Mouse (Mus musculus): ENCODE results near the gene Fgfrl1. TPM values are rescaled to one million over a fixed set of nuclear protein-coding genes. Genes with fewer than 3 reads are reported as not detected.

The Fgfrl1 gene
- polyA plus RNA-seq, 1 experiment from 2014 or later, result 21.2 TPM

- Histone ChIP-seq H3K27ac (replicated peaks) (no peak within 1 kb of the TSS), H3K4me3 (ENCODE audit: low read depth, low read length) (no peak within 1 kb of the TSS), H3K27me3 (ENCODE audit: control insufficient read depth, insufficient read depth, low read length) (no peaks in the 10 kb centered on the region), H3K4me1 (replicated peaks; ENCODE audit: control insufficient read depth, insufficient read depth) (peaks cover 8% of the 10 kb centered on the region; the same call in 1 of the 2 replicates), H3K9ac (ENCODE audit: low read length) (no peak within 1 kb of the TSS), H3K36me3 (ENCODE audit: control insufficient read depth, insufficient read depth, low read length) (peaks cover 7% of the 10 kb centered on the region; the same call in 1 of the 2 replicates), H3K9me3 (ENCODE audit: control insufficient read depth, low read length) (no peaks in the 10 kb centered on the region), H3K4me2 (replicated peaks; ENCODE audit: low read depth) (no peak within 1 kb of the TSS)
- 58% methylated on average over 9 of the region's 9 CpGs for WGBS
- DNase-seq (ENCODE audit: low spot score), result no peak
- TF ChIP-seq EP300 (optimal IDR thresholded peaks at IDR 0.05) (no peak), CTCF (IDR thresholded peaks at IDR 0.05; ENCODE audit: low read depth) (no peak)
- no peak for ATAC-seq (ENCODE audit: low FRiP score, low TSS enrichment)
Observed at GRCm38 (mm10) chr5:108675251-108675816, 16.8 kb upstream of the Fgfrl1 start, which contains the start of gene Slc26a1. Gene Slc26a1, minus strand, starts transcription at chr5:108675569.

DNA sequence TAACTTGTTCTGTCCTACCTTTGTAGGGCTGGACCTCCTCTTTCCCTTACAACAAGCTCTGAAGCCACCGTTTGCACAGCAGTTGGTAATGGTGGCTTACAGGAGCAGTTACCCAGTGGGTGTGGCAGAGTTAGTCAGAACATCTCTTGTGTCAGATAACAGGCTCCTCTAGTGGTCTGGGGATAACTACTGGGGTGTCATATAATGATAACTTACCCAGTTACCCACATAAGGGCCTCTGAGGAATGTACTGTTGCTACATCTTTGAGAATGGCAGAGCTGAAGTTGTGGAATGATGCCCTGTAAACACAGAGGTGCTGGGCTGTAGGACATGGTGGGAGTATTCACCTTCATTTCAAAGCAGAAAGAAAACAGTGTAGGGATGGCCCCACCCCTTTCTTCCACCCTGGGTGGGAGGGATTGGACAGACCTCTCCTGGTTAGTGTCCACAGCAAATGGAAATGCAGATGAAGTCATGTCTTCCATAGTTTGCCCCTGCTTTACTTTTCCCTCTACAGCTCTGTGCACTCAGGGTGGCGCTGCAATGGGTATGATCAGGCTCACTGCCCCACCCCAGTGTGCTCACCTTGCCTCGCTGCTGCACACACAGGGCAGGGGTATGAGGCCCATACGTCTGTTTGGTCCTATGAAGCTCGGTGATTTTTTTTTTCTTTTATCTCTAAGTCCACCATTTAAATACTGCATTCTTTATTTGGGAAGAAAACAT, 15.2 kb upstream of the Fgfrl1 start:
- DNase-seq (ENCODE audit: low spot score) (peak; percentile 35), ATAC-seq (ENCODE audit: low FRiP score, low TSS enrichment) (peak; percentile 44)
- Histone ChIP-seq H3K27me3 (ENCODE audit: control insufficient read depth, insufficient read depth, low read length) (no peaks in the 10 kb centered on the region), H3K4me3 (ENCODE audit: low read depth, low read length) (peak overlapping the region; percentile 34), H3K4me1 (replicated peaks; ENCODE audit: control insufficient read depth, insufficient read depth) (peaks cover 8% of the 10 kb centered on the region; the same call in 1 of the 2 replicates), H3K27ac (replicated peaks) (peak overlapping the region; percentile 67), H3K36me3 (ENCODE audit: control insufficient read depth, insufficient read depth, low read length) (peaks cover 2% of the 10 kb centered on the region; the same call in 1 of the 2 replicates), H3K9me3 (ENCODE audit: control insufficient read depth, low read length) (no peaks in the 10 kb centered on the region), H3K9ac (ENCODE audit: low read length) (peak overlapping the region; percentile 53; the same call in 1 of the 2 replicates), H3K4me2 (replicated peaks; ENCODE audit: low read depth) (peak overlapping the region; percentile 63)
- 15% methylated on average over 5 of the region's 5 CpGs for WGBS
- TF ChIP-seq EP300 (optimal IDR thresholded peaks at IDR 0.05) (no peak), CTCF (IDR thresholded peaks at IDR 0.05; ENCODE audit: low read depth) (peak; percentile 45)

- no peaks in the 10 kb centered on the region for H3K36me3 ChIP-seq (ENCODE audit: control insufficient read depth, insufficient read depth, low read length)
- H3K4me2 ChIP-seq (replicated peaks; ENCODE audit: low read depth), result peak overlapping the region; percentile 63
- peak overlapping the region; percentile 34 for H3K4me3 ChIP-seq (ENCODE audit: low read depth, low read length)
- H3K4me1 ChIP-seq (replicated peaks; ENCODE audit: control insufficient read depth, insufficient read depth), result peaks cover 8% of the 10 kb centered on the region; the same call in 1 of the 2 replicates
- peak; percentile 69 for ATAC-seq (ENCODE audit: low FRiP score, low TSS enrichment)
- WGBS, result 5% methylated on average over 25 of the region's 25 CpGs
- peak overlapping the region; percentile 67 for H3K27ac ChIP-seq (replicated peaks)
- no peaks in the 10 kb centered on the region for H3K9me3 ChIP-seq (ENCODE audit: control insufficient read depth, low read length)
- DNase-seq (ENCODE audit: low spot score), result peak; percentile 73
- TF ChIP-seq CTCF (IDR thresholded peaks at IDR 0.05; ENCODE audit: low read depth) (peak; percentile 25), EP300 (optimal IDR thresholded peaks at IDR 0.05) (no peak)
- H3K9ac ChIP-seq (ENCODE audit: low read length), result peak overlapping the region; percentile 53
- no peaks in the 10 kb centered on the region for H3K27me3 ChIP-seq (ENCODE audit: control insufficient read depth, insufficient read depth, low read length)
Observed at GRCm38 (mm10) chr5:108677605-108678295, 14.4 kb upstream of the Fgfrl1 start.

- peaks cover 8% of the 10 kb centered on the region; the same call in 1 of the 2 replicates for H3K4me1 ChIP-seq (replicated peaks; ENCODE audit: control insufficient read depth, insufficient read depth)
- no peaks in the 10 kb centered on the region for H3K27me3 ChIP-seq (ENCODE audit: control insufficient read depth, insufficient read depth, low read length)
- H3K36me3 ChIP-seq (ENCODE audit: control insufficient read depth, insufficient read depth, low read length), result no peaks in the 10 kb centered on the region
- no peak overlapping the region for H3K9ac ChIP-seq (ENCODE audit: low read length)
- H3K9me3 ChIP-seq (ENCODE audit: control insufficient read depth, low read length), result no peaks in the 10 kb centered on the region
- WGBS, result 90% methylated on average over 6 of the region's 6 CpGs
- no peak overlapping the region for H3K4me3 ChIP-seq (ENCODE audit: low read depth, low read length)
- no peak overlapping the region for H3K4me2 ChIP-seq (replicated peaks; ENCODE audit: low read depth)
- H3K27ac ChIP-seq (replicated peaks), result no peak overlapping the region
- no peak for TF ChIP-seq EP300 (optimal IDR thresholded peaks at IDR 0.05)
- TF ChIP-seq CTCF (IDR thresholded peaks at IDR 0.05; ENCODE audit: low read depth), result no peak
- ATAC-seq (ENCODE audit: low FRiP score, low TSS enrichment), result no peak
- no peak for DNase-seq (ENCODE audit: low spot score)
Observed at GRCm38 (mm10) chr5:108678296-108678854, 13.8 kb upstream of the Fgfrl1 start.

- H3K4me2 ChIP-seq (replicated peaks; ENCODE audit: low read depth), result no peak overlapping the region
Observed at GRCm38 (mm10) chr5:108679909-108680308, 12.3 kb upstream of the Fgfrl1 start.

More at GRCm38 (mm10) chr5:108679909-108680308, 12.3 kb upstream of the Fgfrl1 start:
- no peak for DNase-seq (ENCODE audit: low spot score)
- Histone ChIP-seq H3K36me3 (ENCODE audit: control insufficient read depth, insufficient read depth, low read length) (no peaks in the 10 kb centered on the region; the same call in 1 of the 2 replicates), H3K27ac (replicated peaks) (no peak overlapping the region), H3K4me3 (ENCODE audit: low read depth, low read length) (no peak overlapping the region), H3K4me1 (replicated peaks; ENCODE audit: control insufficient read depth, insufficient read depth) (peaks cover 8% of the 10 kb centered on the region; the same call in 1 of the 2 replicates), H3K9ac (ENCODE audit: low read length) (no peak overlapping the region), H3K9me3 (ENCODE audit: control insufficient read depth, low read length) (no peaks in the 10 kb centered on the region), H3K27me3 (ENCODE audit: control insufficient read depth, insufficient read depth, low read length) (no peaks in the 10 kb centered on the region)
- no peak for ATAC-seq (ENCODE audit: low FRiP score, low TSS enrichment)
- WGBS, result 50% methylated on average over 3 of the region's 3 CpGs
- peak; percentile 64 for TF ChIP-seq CTCF (IDR thresholded peaks at IDR 0.05; ENCODE audit: low read depth)
- no peak for TF ChIP-seq EP300 (optimal IDR thresholded peaks at IDR 0.05)
